Mouse (Mus musculus): ENCODE data around the gene Coro2b. TPM values are rescaled to one million over a fixed set of nuclear protein-coding genes. Genes with fewer than 3 reads are reported as not detected.

The Coro2b gene
- polyA plus RNA-seq, 1 experiment from 2014 or later, result 11.1 TPM

GRCm38 (mm10) chr9:62522791-62523471, 13.9 kb downstream of the Coro2b start:
- Histone ChIP-seq H3K27me3 (replicated peaks; ENCODE audit: control insufficient read depth, insufficient read depth, low read length) (no peaks in the 10 kb centered on the region), H3K27ac (replicated peaks; ENCODE audit: low read depth, low read length) (peak overlapping the region; percentile 24; the same call in 1 of the 2 replicates), H3K4me2 (ENCODE audit: low read depth, low read length) (peak overlapping the region; percentile 16; the same call in 1 of the 2 replicates), H3K4me3 (ENCODE audit: low read depth, low read length) (no peak overlapping the region), H3K9me3 (ENCODE audit: control insufficient read depth, low read length) (no peaks in the 10 kb centered on the region), H3K9ac (ENCODE audit: low read depth, low read length) (no peak overlapping the region), H3K4me1 (ENCODE audit: control insufficient read depth, insufficient read depth, low read length) (peaks cover 32% of the 10 kb centered on the region), H3K36me3 (ENCODE audit: control insufficient read depth, insufficient read depth, low read length) (no peaks in the 10 kb centered on the region)
- DNase-seq (ENCODE audit: low spot score) (peak; percentile 41), ATAC-seq (ENCODE audit: low read depth) (no peak)
- 21% methylated on average over 15 of the region's 15 CpGs for WGBS

- Histone ChIP-seq H3K4me2 (ENCODE audit: low read depth, low read length) (no peak overlapping the region), H3K9me3 (ENCODE audit: control insufficient read depth, low read length) (no peaks in the 10 kb centered on the region), H3K27me3 (replicated peaks; ENCODE audit: control insufficient read depth, insufficient read depth, low read length) (no peaks in the 10 kb centered on the region), H3K9ac (ENCODE audit: low read depth, low read length) (no peak overlapping the region), H3K27ac (replicated peaks; ENCODE audit: low read depth, low read length) (peak overlapping the region; percentile 24; the same call in 1 of the 2 replicates), H3K36me3 (ENCODE audit: control insufficient read depth, insufficient read depth, low read length) (no peaks in the 10 kb centered on the region), H3K4me1 (ENCODE audit: control insufficient read depth, insufficient read depth, low read length) (peaks cover 32% of the 10 kb centered on the region), H3K4me3 (ENCODE audit: low read depth, low read length) (no peak overlapping the region)
- WGBS, result 57% methylated on average over 5 of the region's 5 CpGs
- no peak for ATAC-seq (ENCODE audit: low read depth)
- no peak for DNase-seq (ENCODE audit: low spot score)
Observed at GRCm38 (mm10) chr9:62522211-62522610, 14.6 kb downstream of the Coro2b start.

GRCm38 (mm10) chr9:62521541-62521940, 15.3 kb downstream of the Coro2b start:
- H3K27ac ChIP-seq (replicated peaks; ENCODE audit: low read depth, low read length), result no peak overlapping the region; the same call in 1 of the 2 replicates
- no peaks in the 10 kb centered on the region for H3K9me3 ChIP-seq (ENCODE audit: control insufficient read depth, low read length)
- no peak overlapping the region for H3K4me2 ChIP-seq (ENCODE audit: low read depth, low read length)
- WGBS, result 53% methylated on average over 9 of the region's 9 CpGs
- peaks cover 28% of the 10 kb centered on the region for H3K4me1 ChIP-seq (ENCODE audit: control insufficient read depth, insufficient read depth, low read length)
- H3K9ac ChIP-seq (ENCODE audit: low read depth, low read length), result no peak overlapping the region
- H3K36me3 ChIP-seq (ENCODE audit: control insufficient read depth, insufficient read depth, low read length), result no peaks in the 10 kb centered on the region
- ATAC-seq (ENCODE audit: low read depth), result no peak
- no peak overlapping the region for H3K4me3 ChIP-seq (ENCODE audit: low read depth, low read length)
- no peaks in the 10 kb centered on the region for H3K27me3 ChIP-seq (replicated peaks; ENCODE audit: control insufficient read depth, insufficient read depth, low read length)
- no peak for DNase-seq (ENCODE audit: low spot score)

- Histone ChIP-seq H3K9ac (ENCODE audit: low read depth, low read length) (no peak overlapping the region), H3K4me3 (ENCODE audit: low read depth, low read length) (no peak overlapping the region), H3K4me2 (ENCODE audit: low read depth, low read length) (no peak overlapping the region), H3K9me3 (ENCODE audit: control insufficient read depth, low read length) (no peaks in the 10 kb centered on the region), H3K4me1 (ENCODE audit: control insufficient read depth, insufficient read depth, low read length) (peaks cover 22% of the 10 kb centered on the region), H3K36me3 (ENCODE audit: control insufficient read depth, insufficient read depth, low read length) (no peaks in the 10 kb centered on the region), H3K27ac (replicated peaks; ENCODE audit: low read depth, low read length) (no peak overlapping the region; the same call in 1 of the 2 replicates), H3K27me3 (replicated peaks; ENCODE audit: control insufficient read depth, insufficient read depth, low read length) (no peaks in the 10 kb centered on the region)
- 43% methylated on average over 9 of the region's 9 CpGs for WGBS
- no peak for DNase-seq (ENCODE audit: low spot score)
- ATAC-seq (ENCODE audit: low read depth), result no peak
Observed at GRCm38 (mm10) chr9:62520933-62521332, 15.9 kb downstream of the Coro2b start.

GRCm38 (mm10) chr9:62519787-62520503, 16.9 kb downstream of the Coro2b start:
- Histone ChIP-seq H3K4me3 (ENCODE audit: low read depth, low read length) (no peak overlapping the region), H3K27me3 (replicated peaks; ENCODE audit: control insufficient read depth, insufficient read depth, low read length) (no peaks in the 10 kb centered on the region), H3K9me3 (ENCODE audit: control insufficient read depth, low read length) (no peaks in the 10 kb centered on the region), H3K9ac (ENCODE audit: low read depth, low read length) (no peak overlapping the region; the same call in 1 of the 2 replicates), H3K27ac (replicated peaks; ENCODE audit: low read depth, low read length) (no peak overlapping the region), H3K36me3 (ENCODE audit: control insufficient read depth, insufficient read depth, low read length) (no peaks in the 10 kb centered on the region), H3K4me2 (ENCODE audit: low read depth, low read length) (no peak overlapping the region), H3K4me1 (ENCODE audit: control insufficient read depth, insufficient read depth, low read length) (peaks cover 22% of the 10 kb centered on the region)
- 81% methylated on average over 14 of the region's 15 CpGs for WGBS
- no peak for ATAC-seq (ENCODE audit: low read depth)
- DNase-seq (ENCODE audit: low spot score), result no peak

- no peaks in the 10 kb centered on the region for H3K9me3 ChIP-seq (ENCODE audit: control insufficient read depth, low read length)
- 84% methylated on average over 10 of the region's 10 CpGs for WGBS
- H3K27me3 ChIP-seq (replicated peaks; ENCODE audit: control insufficient read depth, insufficient read depth, low read length), result no peaks in the 10 kb centered on the region
- no peak overlapping the region for H3K4me2 ChIP-seq (ENCODE audit: low read depth, low read length)
- peaks cover 22% of the 10 kb centered on the region for H3K4me1 ChIP-seq (ENCODE audit: control insufficient read depth, insufficient read depth, low read length)
- H3K9ac ChIP-seq (ENCODE audit: low read depth, low read length), result no peak overlapping the region
- ATAC-seq (ENCODE audit: low read depth) (no peak), DNase-seq (ENCODE audit: low spot score) (no peak)
- no peak overlapping the region for H3K4me3 ChIP-seq (ENCODE audit: low read depth, low read length)
- no peaks in the 10 kb centered on the region for H3K36me3 ChIP-seq (ENCODE audit: control insufficient read depth, insufficient read depth, low read length)
- no peak overlapping the region for H3K27ac ChIP-seq (replicated peaks; ENCODE audit: low read depth, low read length)
Observed at GRCm38 (mm10) chr9:62519334-62519733, 17.5 kb downstream of the Coro2b start.

GRCm38 (mm10) chr9:62518572-62518971, 18.3 kb downstream of the Coro2b start:
- no peak overlapping the region for H3K9ac ChIP-seq (ENCODE audit: low read depth, low read length)
- no peaks in the 10 kb centered on the region for H3K36me3 ChIP-seq (ENCODE audit: control insufficient read depth, insufficient read depth, low read length)
- no peak for DNase-seq (ENCODE audit: low spot score)
- H3K9me3 ChIP-seq (ENCODE audit: control insufficient read depth, low read length), result no peaks in the 10 kb centered on the region
- ATAC-seq (ENCODE audit: low read depth), result no peak
- H3K4me1 ChIP-seq (ENCODE audit: control insufficient read depth, insufficient read depth, low read length), result peaks cover 23% of the 10 kb centered on the region
- H3K27me3 ChIP-seq (replicated peaks; ENCODE audit: control insufficient read depth, insufficient read depth, low read length), result no peaks in the 10 kb centered on the region
- 39% methylated on average over 4 of the region's 4 CpGs for WGBS
- H3K27ac ChIP-seq (replicated peaks; ENCODE audit: low read depth, low read length), result no peak overlapping the region
- H3K4me3 ChIP-seq (ENCODE audit: low read depth, low read length), result no peak overlapping the region
- no peak overlapping the region for H3K4me2 ChIP-seq (ENCODE audit: low read depth, low read length)

- H3K9me3 ChIP-seq (ENCODE audit: control insufficient read depth, low read length), result no peaks in the 10 kb centered on the region
- H3K4me2 ChIP-seq (ENCODE audit: low read depth, low read length), result no peak overlapping the region
- WGBS, result 61% methylated on average over 6 of the region's 6 CpGs
- no peak overlapping the region for H3K9ac ChIP-seq (ENCODE audit: low read depth, low read length)
- no peak overlapping the region for H3K4me3 ChIP-seq (ENCODE audit: low read depth, low read length)
- DNase-seq (ENCODE audit: low spot score), result no peak
- no peaks in the 10 kb centered on the region for H3K27me3 ChIP-seq (replicated peaks; ENCODE audit: control insufficient read depth, insufficient read depth, low read length)
- ATAC-seq (ENCODE audit: low read depth), result no peak
- no peaks in the 10 kb centered on the region for H3K36me3 ChIP-seq (ENCODE audit: control insufficient read depth, insufficient read depth, low read length)
- peaks cover 13% of the 10 kb centered on the region for H3K4me1 ChIP-seq (ENCODE audit: control insufficient read depth, insufficient read depth, low read length)
- no peak overlapping the region for H3K27ac ChIP-seq (replicated peaks; ENCODE audit: low read depth, low read length)
Observed at GRCm38 (mm10) chr9:62517112-62517957, 19.5 kb downstream of the Coro2b start.
